Mouse (Mus musculus): ENCODE measurements around the gene Calml4. TPM values are rescaled to one million over a fixed set of nuclear protein-coding genes. Genes with fewer than 3 reads are reported as not detected.

Gene Calml4
- polyA plus RNA-seq, 1 experiment from 2014 or later = 32.8 TPM

GRCm38 (mm10) chr9:62920877-62921276, 63.0 kb downstream of the Calml4 start:
- no peak overlapping the region for H3K27ac ChIP-seq
- H3K9me3 ChIP-seq (ENCODE audit: control insufficient read depth, low read length) = peaks cover 4% of the 10 kb centered on the region; the same call in 1 of the 2 replicates
- 88% methylated on average over 2 of the region's 2 CpGs for WGBS
- DNase-seq (ENCODE audit: low spot score) (no peak), ATAC-seq (ENCODE audit: low FRiP score) (no peak)
- H3K4me1 ChIP-seq (replicated peaks; ENCODE audit: control insufficient read depth, insufficient read depth, low read length) = no peaks in the 10 kb centered on the region
- no peak overlapping the region for H3K9ac ChIP-seq
- no peak overlapping the region for H3K4me2 ChIP-seq (replicated peaks)
- peaks cover 27% of the 10 kb centered on the region for H3K36me3 ChIP-seq (replicated peaks; ENCODE audit: control insufficient read depth, insufficient read depth)
- no peak overlapping the region for H3K4me3 ChIP-seq (replicated peaks; ENCODE audit: low read length)
- H3K27me3 ChIP-seq (ENCODE audit: control insufficient read depth, insufficient read depth, low read length) = no peaks in the 10 kb centered on the region

DNA sequence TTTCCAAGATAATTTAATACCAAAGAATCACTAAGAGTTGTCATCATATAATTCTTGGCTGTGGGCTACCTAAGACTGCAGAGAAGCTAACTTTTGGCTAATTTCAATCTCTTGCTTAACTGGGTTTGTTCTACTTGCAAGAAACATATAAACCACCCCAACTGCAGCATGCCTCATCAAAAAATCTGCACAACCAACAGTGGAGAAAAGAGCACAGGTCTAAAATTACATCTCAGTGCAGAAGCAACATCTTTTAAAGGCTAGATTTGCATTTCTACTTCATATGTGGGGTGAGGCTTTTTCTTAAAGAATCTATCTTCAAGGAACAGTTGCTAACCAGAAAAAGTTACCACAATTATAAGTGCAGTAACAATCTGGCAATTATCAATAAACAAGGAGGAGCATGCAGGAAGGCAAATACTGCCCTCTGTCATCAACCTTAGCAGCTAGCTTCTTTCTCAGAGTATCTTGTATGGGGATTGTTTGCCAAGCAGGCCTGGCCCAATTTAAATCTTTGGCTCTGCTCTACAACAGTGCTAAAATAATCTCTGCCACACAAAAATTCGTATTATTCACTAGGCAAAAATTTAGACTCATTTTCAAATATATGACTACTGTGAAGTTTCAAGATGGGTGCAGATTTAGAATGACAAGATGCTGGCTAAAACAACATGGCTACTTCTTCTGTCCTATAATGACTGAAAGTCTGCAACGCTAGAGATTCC, 67.2 kb downstream of the Calml4 start:
- Histone ChIP-seq H3K9me3 (ENCODE audit: control insufficient read depth, low read length) (no peaks in the 10 kb centered on the region), H3K9ac (no peak overlapping the region), H3K27ac (no peak overlapping the region), H3K36me3 (replicated peaks; ENCODE audit: control insufficient read depth, insufficient read depth) (peaks cover 11% of the 10 kb centered on the region), H3K4me2 (replicated peaks) (no peak overlapping the region), H3K27me3 (ENCODE audit: control insufficient read depth, insufficient read depth, low read length) (no peaks in the 10 kb centered on the region), H3K4me3 (replicated peaks; ENCODE audit: low read length) (no peak overlapping the region), H3K4me1 (replicated peaks; ENCODE audit: control insufficient read depth, insufficient read depth, low read length) (no peaks in the 10 kb centered on the region)
- 91% methylated on average over 2 of the region's 2 CpGs for WGBS
- no peak for ATAC-seq (ENCODE audit: low FRiP score)
- no peak for DNase-seq (ENCODE audit: low spot score)

Other genes with a start within 250 kb of the Calml4 start
- gene Itga11, start 180.3 kb upstream of the Calml4 start, polyA plus RNA-seq (2014; fragmentation: Nextera tagmentation; extraction: Ambion mirVana) = 1.4 and 1.6 TPM in 2 replicates
- gene Fem1b, start 46.1 kb upstream of the Calml4 start, polyA plus RNA-seq (2014; fragmentation: Nextera tagmentation; extraction: Ambion mirVana) = 86.6 and 101 TPM in 2 replicates
- 5.4 and 7.1 TPM in 2 replicates for gene Cln6, start 19.3 kb upstream of the Calml4 start, polyA plus RNA-seq (2014; fragmentation: Nextera tagmentation; extraction: Ambion mirVana)
- 54.6 and 61.1 TPM in 2 replicates for gene Pias1, start 129.8 kb downstream of the Calml4 start, polyA plus RNA-seq (2014; fragmentation: Nextera tagmentation; extraction: Ambion mirVana)